Mouse (Mus musculus): ENCODE data around the gene Plb1.

Plb1 gene

DNA sequence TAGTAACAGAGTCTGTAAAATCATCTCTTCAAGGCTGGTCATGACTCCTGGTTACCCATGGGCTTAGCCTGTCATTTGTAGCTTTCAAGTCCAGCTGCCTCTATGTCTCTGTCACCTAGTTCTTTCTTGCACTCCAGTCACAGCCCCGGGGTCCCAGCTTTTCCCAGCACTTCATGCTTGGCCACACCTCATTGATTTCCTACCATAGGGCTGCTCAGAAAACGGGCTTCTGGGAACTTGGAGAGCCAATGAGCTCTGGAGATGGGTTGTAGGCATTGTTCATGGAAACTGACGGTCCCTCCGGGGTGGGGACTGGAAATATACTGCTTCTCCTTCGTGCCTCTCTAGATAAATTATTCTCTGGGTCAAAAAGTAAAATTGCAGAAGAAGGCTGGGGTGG lies 28.2 kb downstream of the Plb1 start:
- DNase-seq: no peak

DNA sequence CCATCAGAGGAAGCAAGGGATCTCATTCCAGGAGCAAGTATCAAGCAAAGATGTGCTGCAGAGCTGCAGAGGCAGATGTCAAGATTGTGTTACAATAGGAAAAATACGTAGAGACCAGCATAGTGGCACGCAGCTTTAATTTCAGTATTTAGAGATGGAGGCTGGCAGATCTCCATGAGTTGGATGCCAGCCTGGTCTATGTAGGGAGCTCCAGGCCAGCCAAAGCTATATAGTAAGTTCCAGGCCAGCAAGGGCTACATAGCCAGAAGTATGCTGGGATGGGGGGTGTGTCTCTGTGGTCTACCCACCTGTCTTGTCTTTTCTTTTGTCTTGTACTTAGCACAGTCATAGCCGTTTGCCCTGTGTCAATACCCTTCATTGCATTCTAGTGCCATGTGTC lies 28.7 kb downstream of the Plb1 start:
- DNase-seq: no peak

DNA sequence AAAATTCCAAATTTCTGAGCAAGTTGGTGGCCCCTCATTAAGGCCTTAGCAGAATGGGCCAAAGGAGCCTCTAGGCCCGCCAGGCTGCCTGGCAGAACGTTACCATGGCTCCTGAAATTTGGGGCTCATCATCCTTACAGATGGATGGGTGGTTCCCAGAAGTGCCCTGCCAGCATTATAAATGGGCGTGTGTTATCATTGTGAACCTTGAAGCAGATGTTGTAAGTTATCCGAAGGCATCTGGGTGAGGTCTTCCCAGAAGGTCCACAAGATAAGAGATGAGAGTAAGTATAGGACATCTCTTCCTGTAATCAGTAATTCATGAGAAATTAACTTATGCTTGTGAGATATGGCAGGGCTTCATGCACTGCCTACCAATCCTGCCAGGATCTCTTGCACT lies 30.0 kb downstream of the Plb1 start:
- DNase-seq: no peak

DNA sequence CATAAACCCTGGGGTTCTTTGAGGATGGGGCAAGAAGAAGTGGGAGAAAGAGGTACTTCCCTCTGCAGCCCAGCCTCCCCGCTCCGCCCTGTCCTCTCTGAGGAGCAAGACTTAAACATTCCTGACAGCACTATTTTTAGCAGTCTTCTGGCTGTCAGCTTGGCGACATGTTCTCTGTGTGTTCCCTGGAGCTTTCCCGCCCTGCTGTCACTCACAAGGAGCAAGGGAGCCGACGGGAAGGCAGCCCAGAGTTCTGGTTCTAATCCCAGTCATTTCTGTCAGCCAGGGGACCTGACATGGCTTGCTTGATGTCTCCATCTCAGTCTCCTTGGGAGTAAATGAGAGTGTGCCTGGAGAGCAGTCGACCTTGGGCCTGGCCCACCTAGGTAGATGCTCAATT lies 40.0 kb downstream of the Plb1 start:
- no peak for DNase-seq

DNA sequence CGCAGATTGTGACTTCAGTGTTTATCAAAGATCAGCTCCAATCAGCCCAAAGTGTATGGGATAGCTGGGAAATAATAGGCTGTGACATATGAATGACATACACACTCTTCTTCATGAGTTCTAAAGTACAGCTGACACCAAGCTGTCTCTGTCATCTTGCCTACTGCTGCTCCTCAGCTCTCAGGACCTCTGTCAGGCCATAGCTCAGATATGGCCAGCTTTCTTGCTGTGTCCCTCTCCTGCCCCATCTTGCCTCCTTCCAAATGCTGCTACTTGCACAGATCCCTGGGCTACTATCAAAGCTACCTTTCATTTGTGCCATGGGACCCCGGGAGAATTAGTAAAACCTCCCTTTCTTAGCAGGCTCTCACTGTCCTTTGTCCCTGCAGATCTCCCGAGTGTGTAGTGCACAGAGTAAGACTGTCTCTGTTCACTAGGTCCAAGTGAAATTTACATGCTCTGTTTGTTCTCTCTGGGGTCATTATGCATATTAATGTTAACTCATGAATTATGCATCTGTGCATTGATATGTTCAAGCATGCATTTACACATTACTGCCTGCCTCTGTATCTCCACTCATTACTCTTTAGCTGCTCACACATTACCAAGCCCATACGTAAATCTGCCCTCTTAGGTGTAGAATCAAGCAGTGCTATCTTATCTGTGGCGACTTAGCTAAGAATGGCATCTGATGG lies 45.6 kb downstream of the Plb1 start:
- no peak for DNase-seq

DNA sequence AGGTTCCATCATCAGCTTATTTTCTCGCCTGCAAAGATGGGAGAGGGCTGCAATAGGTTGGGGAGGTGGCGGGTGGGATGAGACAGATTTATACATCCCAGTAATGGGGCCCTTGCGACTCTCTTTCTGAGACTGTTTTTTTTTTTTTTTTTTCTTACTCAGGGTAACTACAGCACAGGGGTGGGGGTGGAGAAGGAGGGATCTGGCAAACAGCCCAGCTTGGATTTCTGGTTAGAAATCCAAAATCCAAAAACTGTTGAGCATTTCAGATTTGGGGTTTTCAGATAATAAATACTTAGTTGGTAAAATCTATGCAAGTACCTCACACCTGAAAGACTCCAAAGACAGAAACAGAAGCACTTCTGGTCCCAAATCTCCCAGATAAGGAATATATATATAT lies 47.6 kb downstream of the Plb1 start:
- DNase-seq: no peak

DNA sequence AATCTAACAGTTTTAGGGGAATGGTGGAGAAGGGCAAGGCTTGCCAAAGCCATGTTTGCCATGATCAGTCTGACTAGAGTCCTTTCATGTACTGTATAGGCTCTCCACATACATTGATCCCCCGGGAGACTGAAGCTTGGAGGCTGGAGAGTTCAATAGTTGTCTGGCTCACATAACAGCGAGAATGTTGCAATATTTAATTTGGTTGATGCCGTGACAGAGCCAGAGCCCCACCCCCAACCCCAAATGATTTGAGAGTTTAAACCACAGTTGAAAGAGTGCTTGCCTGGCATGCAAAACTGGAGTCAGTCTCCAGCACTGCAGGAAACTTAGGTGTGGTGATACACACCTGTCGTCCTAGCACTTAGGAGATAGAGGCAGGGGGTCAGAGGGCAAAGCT lies 49.8 kb downstream of the Plb1 start:
- DNase-seq: no peak

DNA sequence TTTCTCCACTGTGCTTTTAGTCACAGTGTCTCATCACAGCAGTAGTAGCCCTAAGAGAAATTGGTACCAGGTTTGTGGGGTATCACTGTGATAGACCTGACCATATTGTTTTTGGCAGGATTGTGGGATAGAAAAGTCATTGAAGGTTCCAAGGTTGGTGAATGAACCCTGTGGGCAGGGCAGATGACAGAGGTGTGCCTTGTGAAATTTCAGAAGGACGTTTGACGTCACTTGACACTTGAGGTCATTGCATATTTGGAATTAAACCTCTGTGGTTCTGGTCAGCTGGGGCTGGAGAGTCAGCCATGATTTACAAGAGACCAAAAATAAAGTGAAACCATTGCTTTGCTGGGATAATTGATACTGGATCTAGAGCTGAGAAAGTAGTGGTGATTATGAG lies 50.9 kb downstream of the Plb1 start:
- no peak for DNase-seq

DNA sequence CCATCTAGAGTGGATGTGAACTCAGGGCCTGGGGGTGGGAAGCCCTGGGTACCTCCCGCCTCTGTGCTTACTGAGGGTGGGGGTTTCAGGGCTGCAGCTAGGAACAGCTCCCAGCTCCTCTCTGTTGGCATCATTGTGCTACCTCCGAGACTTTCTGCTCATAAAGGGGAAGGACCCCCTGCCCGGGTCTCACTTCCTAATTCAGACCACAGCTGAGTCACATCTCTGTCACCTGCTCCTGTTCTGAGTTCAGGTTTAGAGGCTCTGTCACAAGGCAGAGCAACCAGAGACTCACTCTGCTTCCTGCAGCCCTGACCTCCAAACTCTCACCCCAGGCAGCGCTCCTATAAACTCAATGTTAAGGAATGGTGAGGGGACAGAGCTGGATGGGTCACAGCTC lies 53.8 kb downstream of the Plb1 start:
- DNase-seq: no peak

DNA sequence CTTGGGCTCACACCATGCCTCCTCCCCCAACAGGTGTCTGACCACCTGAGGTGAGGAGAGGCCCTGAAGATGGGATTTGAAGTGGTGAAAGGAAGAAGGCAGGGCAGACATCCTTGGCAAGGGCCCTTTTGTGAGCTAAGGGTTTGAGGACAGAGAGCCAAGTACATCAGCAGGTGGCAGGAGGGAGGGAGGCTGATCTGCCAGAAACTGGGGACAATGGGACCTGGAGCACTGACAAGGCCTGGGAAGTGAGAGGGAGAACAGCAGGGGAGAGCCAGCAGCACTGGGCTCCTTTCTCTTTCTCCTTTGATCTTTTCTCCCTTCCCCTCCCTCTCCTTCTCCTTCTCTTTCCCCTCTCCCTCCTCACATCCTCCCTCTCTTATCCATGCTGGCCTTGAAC lies 55.5 kb downstream of the Plb1 start:
- no peak for DNase-seq

DNA sequence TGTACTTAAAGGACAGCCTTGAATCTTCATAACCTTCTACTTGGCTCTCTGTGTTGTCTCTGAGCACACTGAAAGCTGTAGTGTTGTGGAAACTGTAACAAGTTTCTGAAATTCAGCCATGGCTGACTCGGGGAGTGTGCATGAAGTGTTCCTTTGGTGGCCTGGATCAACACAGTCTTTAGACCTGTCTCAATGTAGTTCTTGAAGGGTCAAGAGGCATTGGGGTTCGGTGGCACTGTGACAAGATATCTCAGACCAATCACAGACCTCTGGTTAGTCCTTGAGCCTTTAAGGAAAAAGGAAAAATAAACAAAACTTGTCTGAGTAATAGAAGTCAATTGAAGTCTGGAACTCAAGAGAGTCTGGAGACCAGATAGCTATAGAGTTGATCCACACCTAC lies 58.8 kb downstream of the Plb1 start:
- DNase-seq: no peak

DNA sequence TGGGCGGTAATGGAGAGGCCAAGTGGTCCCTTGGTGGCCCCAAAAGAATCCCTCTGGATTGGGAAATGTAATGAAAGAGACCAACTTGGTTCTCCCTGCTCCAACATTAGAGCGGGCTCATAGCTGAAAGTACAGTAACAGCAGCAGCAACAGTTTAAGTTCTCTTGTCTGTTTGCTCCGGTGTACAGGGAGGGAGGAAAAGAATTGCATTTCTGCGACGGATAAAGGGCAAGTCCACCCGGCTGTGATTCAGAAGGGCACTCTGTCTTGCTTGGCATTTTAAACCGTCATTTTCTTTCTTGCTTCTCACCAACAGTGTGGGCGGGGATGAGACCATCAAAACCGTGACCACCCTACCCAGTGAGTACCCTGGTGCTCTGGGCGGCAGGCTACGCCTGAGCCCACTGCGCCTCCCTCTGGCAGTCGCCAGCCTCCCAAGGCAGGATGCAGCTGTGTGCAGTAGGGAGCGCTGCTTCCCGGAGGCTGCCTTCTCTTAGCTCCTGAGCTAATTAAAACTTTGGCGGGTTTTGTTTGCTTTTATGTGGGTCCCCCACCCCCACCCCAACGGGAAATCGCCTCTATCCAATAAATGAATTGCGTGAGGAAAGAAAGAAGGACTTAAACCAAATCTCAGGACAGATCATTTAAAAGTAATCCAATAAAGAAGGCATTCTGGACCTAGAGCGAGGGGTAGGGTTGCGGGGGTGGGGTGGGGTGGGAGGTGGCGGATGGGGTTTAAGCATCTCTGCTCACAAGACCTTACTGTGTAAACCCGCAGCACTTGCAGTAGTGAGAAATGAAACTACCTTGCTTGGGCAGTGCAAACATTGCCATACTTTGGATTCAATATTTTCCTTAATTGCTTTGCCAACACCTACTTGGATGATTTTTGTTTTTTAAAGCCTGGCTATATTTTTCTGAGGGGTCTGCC lies 70.7 kb downstream of the Plb1 start:
- peak; percentile 53 to 58 for DNase-seq

DNA sequence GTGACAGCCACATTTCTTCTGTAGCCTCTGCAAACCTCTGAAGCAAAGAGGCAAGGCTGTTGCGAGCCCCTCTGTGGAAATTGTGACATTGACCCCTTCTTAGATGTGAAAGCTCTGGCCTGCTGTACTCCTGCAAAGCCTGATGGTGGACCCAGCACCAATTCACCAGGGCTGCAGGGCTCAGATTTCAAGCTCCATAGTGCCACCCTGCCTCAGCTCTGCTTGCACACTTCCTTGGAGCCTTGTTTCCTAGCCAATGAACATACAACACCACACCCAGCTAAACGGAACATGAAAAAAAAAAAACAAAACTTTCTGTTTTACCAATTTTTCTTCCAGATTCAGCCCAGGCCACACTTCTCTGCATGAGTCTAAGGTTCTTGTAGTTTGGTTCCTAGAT lies 74.6 kb downstream of the Plb1 start:
- no peak for DNase-seq

DNA sequence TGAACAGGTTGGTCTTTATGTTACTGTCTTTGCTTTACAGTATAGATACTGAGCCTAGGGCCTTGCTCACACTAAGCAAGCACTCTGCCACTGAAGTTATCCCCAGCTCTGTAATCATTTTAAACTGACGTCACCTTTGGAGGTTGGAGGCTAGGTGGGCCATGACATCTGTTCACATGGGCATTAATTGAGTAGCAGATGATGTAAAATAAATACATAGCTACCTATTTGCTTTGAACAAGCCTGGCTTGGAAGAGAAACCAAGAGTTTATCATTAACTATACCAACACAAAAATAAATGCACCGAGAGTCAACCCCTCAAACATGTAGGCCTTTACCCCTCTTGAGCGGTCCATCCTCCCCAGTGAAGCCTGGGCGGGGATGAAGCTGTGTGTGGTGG lies 76.1 kb downstream of the Plb1 start:
- DNase-seq: no peak

DNA sequence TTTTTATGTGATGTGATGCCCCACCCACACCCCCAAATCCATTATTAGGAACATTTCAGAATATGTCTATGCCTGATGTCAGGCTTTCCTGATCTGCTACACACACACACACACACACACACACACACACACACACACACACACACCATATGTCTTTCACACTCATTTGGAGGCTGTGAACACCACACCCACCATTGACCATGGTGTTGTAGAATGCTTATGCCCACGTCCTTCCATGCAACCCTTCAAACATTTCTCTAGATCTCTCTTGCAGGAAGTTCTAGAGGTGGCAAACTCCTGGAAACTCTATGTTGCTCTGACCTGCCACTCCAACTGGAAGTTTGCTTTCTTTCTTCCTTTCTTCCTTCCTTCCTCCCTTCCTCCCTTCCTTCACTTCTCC lies 77.2 kb downstream of the Plb1 start:
- no peak for DNase-seq

DNA sequence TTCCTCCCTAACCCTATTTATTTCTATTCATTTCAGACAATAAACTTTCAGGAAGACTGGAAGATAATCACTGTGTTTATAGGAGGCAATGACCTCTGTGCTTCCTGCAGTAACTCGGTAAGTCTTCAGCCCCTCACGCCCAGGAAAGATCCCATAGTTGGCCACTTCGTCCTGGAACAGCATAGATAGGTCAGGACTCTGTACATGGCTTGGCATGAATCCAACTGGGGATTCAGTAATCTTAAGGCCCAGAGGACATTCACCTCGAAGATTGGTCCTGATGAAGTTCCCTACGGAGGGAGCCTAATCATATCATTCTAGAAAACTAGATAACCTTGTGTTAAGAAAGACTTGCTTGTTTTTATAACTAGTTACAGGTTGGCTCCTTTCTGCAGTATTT lies 78.3 kb downstream of the Plb1 start:
- no peak for DNase-seq

DNA sequence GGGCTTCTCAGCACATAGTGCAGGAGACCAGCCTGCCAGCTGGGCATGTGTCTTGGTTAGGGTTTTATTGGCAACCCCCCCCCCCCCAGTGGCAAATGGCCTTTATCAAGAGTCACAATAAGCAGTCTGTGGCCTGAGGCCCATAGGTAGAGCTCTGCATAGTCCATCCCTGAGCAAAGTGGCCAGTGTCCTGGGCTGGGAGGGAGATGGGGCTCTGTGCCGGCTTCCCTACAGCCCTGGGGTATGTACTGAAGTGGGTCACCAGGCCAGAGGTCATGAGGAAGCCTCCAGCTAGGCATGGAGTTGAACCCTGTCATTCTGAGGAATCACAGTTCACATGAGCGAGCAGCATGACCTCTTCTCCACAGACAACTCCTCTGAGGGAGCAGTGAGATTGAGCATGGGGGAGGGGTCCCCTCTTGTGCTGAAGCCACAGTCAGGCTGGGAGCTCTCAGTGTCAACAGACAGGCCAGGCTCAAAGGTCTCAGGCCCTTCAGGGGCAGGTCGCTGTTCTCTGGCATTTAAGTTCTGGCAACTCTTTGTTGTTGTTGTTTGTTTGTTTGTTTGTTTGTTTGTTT lies 79.2 kb downstream of the Plb1 start:
- no peak for DNase-seq

DNA sequence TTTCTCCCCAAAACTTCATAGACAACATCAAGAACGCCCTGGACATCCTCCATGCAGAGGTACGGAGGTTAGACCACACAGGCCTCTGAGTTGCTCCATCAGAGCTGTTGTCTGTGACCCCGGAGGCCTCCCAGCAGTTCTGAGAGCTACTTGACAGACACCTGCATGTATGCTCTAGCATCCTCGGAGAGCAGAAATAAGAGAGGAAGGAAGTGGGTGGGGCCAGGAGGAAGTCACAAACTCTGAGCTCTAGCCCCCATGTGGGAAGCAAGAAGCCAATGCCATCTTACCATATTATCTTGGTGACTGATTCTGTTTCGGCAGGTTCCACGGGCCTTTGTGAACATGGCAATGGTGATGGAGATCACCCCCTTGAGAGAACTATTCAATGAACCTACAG lies 81.2 kb downstream of the Plb1 start:
- no peak for DNase-seq

DNA sequence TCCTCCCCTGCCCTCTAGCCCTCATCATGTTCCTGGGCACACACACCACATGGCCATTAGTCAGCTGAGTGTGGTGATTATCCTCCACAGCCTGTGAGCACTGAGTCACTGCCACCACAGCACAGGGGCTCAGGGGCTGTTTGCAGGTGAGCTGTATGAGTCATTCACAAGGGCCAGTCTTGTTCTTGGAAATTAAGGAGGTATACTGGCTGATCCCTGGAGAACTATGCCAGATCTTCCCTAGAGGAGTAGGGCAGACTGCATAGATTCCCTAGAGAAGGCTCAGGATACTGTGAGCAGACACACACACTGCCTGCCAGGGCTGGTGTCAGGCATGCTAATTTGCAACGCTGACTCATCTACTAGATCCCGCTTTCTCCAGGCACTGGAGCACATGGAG lies 82.2 kb downstream of the Plb1 start:
- no peak for DNase-seq

DNA sequence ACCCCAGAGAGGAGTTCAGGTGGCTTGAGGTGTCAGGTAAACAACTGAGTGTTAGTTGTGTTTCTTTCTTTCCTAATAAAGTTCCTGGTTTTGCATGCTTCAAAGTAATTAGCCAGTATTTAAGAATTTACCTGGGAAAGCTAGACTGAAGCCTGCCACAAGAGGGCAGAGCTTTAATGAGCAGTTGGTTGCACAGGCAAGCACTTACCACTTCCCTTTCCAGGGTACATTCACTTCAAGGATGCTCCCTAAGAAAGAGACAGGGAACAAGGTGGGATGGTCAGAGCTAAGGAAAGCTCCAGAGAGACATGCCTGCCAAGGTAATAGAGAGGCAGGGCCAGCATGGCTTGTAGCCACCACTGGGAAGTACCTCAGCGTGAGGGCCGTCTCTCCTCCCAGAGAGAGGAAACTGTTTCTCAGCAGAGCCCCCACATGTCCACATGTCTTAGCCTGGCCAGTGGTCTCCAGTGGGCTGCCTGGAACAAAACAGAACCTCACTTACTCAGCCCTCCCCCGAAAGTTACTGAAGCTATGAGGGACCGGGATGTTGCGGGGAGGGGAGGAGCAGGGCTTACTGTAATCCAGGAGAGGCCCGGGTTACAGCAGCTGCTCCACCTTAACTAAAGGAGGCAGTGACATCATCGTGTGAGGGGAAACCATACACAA lies 89.8 kb downstream of the Plb1 start:
- DNase-seq: peak; percentile 45 to 82

DNA sequence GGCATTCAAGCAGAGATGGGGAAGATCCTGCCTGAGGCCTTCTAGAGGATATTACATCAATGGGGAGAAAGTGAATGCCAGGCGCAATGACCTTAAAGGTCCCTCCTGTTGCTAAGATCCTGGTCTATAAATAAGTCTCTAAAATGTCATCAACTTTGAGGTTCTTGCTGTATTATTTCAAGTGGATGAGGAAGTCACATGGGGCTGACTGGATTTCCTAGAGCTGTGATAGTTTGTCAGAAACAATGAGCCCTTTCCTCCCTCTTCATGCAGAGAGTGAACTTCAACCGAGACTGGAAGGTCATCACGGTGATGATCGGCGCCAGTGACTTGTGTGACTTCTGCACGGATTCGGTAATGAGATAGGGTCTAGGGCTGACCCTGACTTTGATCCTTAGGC lies 95.6 kb downstream of the Plb1 start:
- DNase-seq: peak in 1 of 2 experiments; percentile 19

DNA sequence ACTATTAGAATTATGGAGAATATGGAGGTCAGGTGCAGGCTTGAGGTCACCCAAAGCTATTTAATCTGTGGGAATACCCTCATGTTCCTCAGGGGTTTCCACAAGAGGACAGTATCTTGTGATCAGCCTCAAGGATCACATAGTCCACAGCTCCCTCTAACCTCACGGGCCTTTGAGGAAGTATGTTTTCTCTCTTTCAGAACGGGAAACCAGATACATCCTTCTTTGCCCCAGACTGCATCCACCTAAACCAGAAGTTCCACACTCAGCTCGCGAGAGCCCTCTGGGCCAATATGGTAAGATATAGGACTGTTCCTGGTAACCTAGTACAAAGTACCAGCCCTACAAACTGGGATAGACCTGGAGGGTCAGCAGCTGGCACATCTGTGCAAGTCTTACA lies 100.1 kb downstream of the Plb1 start:
- DNase-seq: no peak

DNA sequence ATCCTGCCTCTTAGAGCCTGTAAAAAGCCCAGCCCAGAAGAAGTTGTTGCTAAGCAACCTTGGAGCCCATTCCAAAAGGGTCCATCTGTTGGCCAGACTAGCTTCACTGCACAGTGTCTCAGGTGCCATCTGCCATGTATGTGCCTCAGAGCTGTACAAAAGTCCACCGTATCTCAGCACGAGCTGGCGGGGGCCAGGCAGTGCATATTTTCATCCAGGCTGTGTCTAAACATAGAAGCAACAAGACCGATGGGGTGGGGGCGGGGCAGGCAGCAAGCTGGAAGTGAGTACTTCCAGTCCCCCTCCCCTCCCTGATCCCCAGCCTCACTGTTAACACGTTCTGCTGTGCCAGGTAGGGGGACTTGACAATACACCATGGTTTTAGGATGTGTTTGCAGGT lies 102.7 kb downstream of the Plb1 start:
- peak; percentile 73 to 74 for DNase-seq

DNA sequence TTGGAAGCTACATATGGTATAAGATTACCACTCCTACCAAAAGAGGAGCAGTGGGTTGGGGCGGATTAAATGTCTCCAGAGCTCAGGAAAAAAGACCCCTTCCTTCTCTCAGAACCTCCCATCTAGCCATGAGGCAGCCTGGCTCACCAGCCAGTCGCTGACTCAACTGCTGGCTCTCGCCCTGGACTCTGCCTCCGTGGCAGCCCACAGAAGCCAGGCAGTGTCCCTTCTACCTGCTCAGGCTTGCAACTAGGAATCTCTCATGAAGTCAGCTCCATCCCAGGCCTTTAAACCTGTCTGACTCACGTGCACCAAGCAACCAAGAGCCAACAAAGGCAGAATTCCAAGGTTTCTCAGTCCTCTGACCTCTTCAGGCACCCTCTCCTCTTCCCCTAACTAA lies 103.6 kb downstream of the Plb1 start:
- no peak for DNase-seq
